Mouse (Mus musculus) stomach, embryonic 14.5 days (tissue): Measurements from ENCODE around the gene Slc9a9. TPM values are rescaled to one million over a fixed set of nuclear protein-coding genes. Genes with fewer than 3 reads are reported as not detected.
A peak's percentile ranks its signal among the peaks of the same experiment; 100 is the strongest.

Source experiments
- ATAC-seq: fragments of 200-750 bp; cut with Nextera tagmentation; 2 replicates; pipeline ENCODE4 v1.8.0; 2017; ENCODE audit warnings: low read depth, moderate TSS enrichment; ENCODE audit not compliant: insufficient number of reproducible peaks, insufficient read depth, low FRiP score
- H3K27ac ChIP-seq: fragments of 300-500 bp; sonication (generic); 2 replicates; pipeline ENCODE4 v1.5.1; 2014; ENCODE audit warnings: mild to moderate bottlenecking, low read length, moderate library complexity, mixed read lengths
- H3K27me3 ChIP-seq: fragments of 300-500 bp; sonication (generic); 2 replicates; pipeline ENCODE4 v1.6.1; 2014; ENCODE audit warnings: low read length, control low read depth, mixed read lengths; ENCODE audit not compliant: control insufficient read depth, insufficient read depth
- H3K36me3 ChIP-seq: fragments of 300-500 bp; sonication (generic); 2 replicates; pipeline ENCODE4 v1.6.1; 2014; ENCODE audit warnings: mild to moderate bottlenecking, control low read depth, low read length, moderate library complexity, mixed read lengths; ENCODE audit not compliant: control insufficient read depth, insufficient read depth
- H3K4me1 ChIP-seq: fragments of 300-500 bp; sonication (generic); 2 replicates; pipeline ENCODE4 v1.6.1; 2014; ENCODE audit warnings: low read length, control low read depth, mixed read lengths; ENCODE audit not compliant: control insufficient read depth, insufficient read depth
- H3K4me2 ChIP-seq: fragments of 300-500 bp; sonication (generic); replicated peaks from 2 replicates; pipeline ENCODE4 v1.6.1; 2014; ENCODE audit warnings: low read depth, low read length, control low read depth
- H3K4me3 ChIP-seq: fragments of 300-500 bp; sonication (generic); 2 replicates; pipeline ENCODE4 v1.5.1; 2014; ENCODE audit warnings: low read depth, low read length, control low read depth
- H3K9ac ChIP-seq: fragments of 300-500 bp; sonication (generic); replicated peaks from 2 replicates; pipeline ENCODE4 v1.6.1; 2014; ENCODE audit warnings: low read depth, mild to moderate bottlenecking, control low read depth, low read length, moderate library complexity, mixed read lengths
- H3K9me3 ChIP-seq: fragments of 300-500 bp; sonication (generic); 2 replicates; pipeline ENCODE4 v1.6.1; 2016; ENCODE audit warnings: low read depth, low read length, control low read depth; ENCODE audit not compliant: control insufficient read depth
- WGBS: fragments of 180-500 bp; shearing (Covaris S2); extraction: QIAGEN DNeasy Blood & Tissue Kit; methylation state at CpG from one replicate; pipeline ENCODE4 v1.1.7; 2014; 5-methylcytosine and 5-hydroxymethylcytosine counted together
- polyA plus RNA-seq: library from polyadenylated mRNA; unstranded; fragments of >200 nt; fragmentation: Nextera tagmentation; extraction: Ambion mirVana; gene quantifications from 2 replicates; pipeline ENCODE4 v1.2.1, GENCODE M21; 2014

The Slc9a9 gene
- polyA plus RNA-seq, 1 experiment from 2014 or later, result 4.2 TPM

DNA sequence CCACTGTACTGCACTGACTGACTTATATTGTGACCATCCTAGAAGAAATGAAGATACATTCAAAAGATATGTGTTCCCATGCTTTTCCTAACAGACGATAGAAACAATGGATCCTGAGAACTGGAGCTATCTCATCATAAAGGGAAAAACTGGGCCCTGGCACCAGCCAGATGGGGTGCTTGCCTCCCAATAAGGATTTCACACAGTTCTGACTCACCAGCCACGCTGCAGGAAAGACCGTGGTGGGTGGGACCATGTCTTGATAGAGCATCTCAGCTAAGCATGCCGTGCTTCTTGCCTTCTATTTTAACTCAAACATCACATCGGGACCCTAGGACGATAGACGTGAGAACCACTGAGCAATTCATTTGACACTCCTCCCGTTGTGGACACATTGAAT is 60.7 kb downstream of the Slc9a9 start:
- Histone ChIP-seq H3K4me2 (no peak overlapping the region), H3K27ac (no peak overlapping the region), H3K4me3 (no peak overlapping the region), H3K9ac (no peak overlapping the region), H3K36me3 (no peaks in the 10 kb centered on the region), H3K4me1 (no peaks in the 10 kb centered on the region), H3K27me3 (no peaks in the 10 kb centered on the region), H3K9me3 (no peaks in the 10 kb centered on the region)
- 90% methylated on average over 8 of the region's 8 CpGs for WGBS
- no peak for ATAC-seq

DNA sequence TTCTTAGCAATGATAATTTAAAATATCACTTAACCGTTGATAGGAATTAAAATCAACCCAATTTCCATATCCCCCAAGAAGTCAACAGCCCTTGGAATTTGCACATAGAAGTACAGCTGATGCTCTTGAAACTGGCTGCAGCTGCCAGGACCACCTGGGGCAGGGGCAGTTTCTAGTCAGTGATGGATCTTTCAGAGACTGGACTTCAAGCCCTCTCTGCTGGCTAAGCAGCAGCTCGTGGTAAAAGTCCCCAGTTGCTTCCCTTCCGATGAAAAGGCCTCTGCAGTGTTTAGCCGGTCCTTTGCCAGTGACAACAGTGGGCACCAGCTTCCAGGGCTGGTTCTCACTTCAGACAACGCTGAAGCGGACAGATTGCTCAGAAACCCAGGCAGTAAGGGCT is 62.4 kb downstream of the Slc9a9 start:
- no peak overlapping the region for H3K9ac ChIP-seq
- H3K4me2 ChIP-seq, result no peak overlapping the region
- H3K27ac ChIP-seq, result no peak overlapping the region
- no peaks in the 10 kb centered on the region for H3K4me1 ChIP-seq
- H3K9me3 ChIP-seq, result no peaks in the 10 kb centered on the region
- no peaks in the 10 kb centered on the region for H3K27me3 ChIP-seq
- ATAC-seq, result no peak
- H3K36me3 ChIP-seq, result no peaks in the 10 kb centered on the region
- WGBS, result 70% methylated on average over 6 of the region's 6 CpGs
- no peak overlapping the region for H3K4me3 ChIP-seq

DNA sequence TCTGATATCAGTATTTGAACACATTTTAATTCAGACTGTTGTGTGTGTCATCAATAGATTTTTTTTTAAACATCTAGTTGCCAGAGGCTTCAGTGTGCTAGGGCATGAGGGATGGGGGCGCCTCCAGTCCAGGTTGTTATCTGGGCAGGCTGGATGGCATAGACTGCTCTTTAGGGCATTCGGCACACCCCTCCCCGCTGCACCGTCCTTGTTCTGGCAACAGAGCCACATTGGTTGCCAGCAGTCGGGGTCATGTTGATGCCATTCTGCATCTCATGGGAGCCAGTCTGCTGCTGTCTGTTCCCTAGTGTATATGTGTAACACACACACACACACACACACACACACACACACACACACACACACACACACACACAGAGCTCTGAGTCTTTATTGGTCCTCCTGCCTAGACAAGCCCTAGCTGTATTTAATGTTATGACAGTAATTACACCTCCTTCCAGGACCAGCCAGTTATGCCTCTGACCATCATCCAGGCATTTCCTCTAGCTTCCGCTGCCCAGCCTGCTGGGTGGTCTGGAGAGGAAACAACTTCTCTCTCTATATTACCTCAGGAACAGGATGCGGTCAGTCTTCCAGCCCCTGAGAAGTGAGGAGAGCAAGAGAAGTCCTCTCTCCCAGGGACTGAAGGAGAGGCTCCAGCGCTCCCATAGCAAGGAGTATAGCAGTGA is 63.0 kb downstream of the Slc9a9 start:
- Histone ChIP-seq H3K4me1 (no peaks in the 10 kb centered on the region), H3K36me3 (no peaks in the 10 kb centered on the region), H3K9me3 (no peaks in the 10 kb centered on the region), H3K27me3 (no peaks in the 10 kb centered on the region), H3K9ac (no peak overlapping the region), H3K27ac (no peak overlapping the region), H3K4me2 (no peak overlapping the region), H3K4me3 (no peak overlapping the region)
- peak; percentile 33; the same call in 1 of the 2 replicates for ATAC-seq
- 59% methylated on average over 8 of the region's 8 CpGs for WGBS

DNA sequence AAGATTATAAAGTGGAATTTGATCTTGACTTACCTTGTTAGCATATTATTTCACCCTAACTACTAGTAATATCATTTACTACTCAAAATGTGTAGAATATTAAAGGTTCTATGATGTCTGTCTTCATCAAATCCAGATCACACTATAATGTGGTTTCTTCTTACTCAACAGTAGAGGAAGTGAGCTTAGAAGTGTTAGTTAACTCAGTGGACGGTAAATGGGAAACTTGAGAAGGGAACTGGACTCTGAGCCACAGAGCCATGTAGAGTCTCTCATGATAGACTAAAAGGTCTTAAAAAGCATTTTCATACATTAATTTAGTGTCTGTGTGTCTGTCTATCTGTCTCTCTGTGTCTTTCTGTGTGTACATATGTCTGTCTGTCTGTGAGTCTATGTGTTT is 64.6 kb downstream of the Slc9a9 start:
- no peaks in the 10 kb centered on the region for H3K27me3 ChIP-seq
- no peak overlapping the region for H3K27ac ChIP-seq
- WGBS, result 79% methylated on average over 1 of the region's 1 CpGs
- H3K4me2 ChIP-seq, result no peak overlapping the region
- H3K36me3 ChIP-seq, result no peaks in the 10 kb centered on the region
- H3K4me1 ChIP-seq, result no peaks in the 10 kb centered on the region
- no peak for ATAC-seq
- no peak overlapping the region for H3K9ac ChIP-seq
- no peak overlapping the region for H3K4me3 ChIP-seq
- H3K9me3 ChIP-seq, result no peaks in the 10 kb centered on the region

DNA sequence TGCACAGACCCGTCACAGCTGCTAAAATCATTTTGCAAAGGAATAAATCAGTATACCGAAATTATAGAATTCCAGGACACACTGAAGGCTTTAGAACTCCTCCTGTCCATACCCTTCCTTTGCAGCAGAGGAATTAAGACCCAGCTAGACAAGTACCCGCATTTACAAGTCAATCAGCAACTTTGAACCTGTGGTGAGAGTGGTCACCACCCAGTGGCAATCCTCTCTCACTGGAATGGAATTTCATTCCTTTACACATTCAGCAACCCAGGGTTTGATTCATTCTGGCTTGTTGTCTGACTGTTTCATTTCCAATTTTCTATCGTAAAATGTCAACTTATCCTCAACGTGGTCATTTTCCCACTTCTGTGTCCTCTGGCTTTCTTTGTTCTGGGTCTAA is 67.5 kb downstream of the Slc9a9 start:
- H3K36me3 ChIP-seq, result no peaks in the 10 kb centered on the region
- 71% methylated on average over 5 of the region's 5 CpGs for WGBS
- H3K4me2 ChIP-seq, result no peak overlapping the region
- H3K4me1 ChIP-seq, result no peaks in the 10 kb centered on the region
- no peaks in the 10 kb centered on the region for H3K9me3 ChIP-seq
- H3K4me3 ChIP-seq, result no peak overlapping the region
- H3K27ac ChIP-seq, result no peak overlapping the region
- no peak for ATAC-seq
- no peaks in the 10 kb centered on the region for H3K27me3 ChIP-seq
- no peak overlapping the region for H3K9ac ChIP-seq

DNA sequence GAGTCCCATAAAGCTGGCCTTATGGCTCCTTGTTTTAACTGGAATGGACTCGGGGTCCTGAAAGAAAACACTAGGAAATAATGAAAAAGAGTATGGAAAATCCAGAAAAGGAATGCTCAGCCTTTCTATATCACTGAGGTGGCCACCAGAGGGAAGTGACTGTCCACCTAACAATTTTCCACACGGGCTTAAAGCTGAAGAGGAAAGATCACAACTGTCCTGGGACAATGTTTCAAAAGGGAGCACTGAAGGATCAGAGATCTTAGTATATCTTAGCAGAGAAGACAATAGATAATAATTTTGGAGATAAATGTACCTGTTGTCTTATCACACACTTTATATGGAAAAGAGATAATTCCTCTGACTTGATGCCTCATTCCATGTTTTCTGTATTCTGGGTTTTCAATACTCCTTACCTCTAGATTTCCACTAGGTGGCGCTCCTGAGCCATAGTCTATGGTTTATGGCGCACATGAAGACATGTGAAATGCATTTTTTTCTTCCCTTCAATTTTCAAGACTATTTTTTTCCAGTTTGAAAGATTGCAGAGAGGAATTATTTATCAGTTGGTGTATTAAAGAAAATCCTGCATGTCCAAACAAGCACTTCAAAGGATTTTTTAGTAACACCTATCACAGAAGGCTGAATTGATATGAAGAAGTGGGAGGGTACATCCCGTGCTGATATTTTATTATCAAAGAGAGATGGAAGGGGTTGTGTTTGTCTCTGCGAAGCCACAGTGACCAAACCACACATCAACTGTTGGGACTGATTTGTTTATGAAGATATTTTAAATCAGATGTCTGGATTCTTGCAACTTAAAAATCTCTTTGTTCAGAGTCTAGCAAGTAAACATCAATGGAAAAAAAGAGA is 69.1 kb downstream of the Slc9a9 start:
- Histone ChIP-seq H3K27ac (no peak overlapping the region), H3K4me1 (no peaks in the 10 kb centered on the region), H3K4me2 (no peak overlapping the region), H3K36me3 (no peaks in the 10 kb centered on the region), H3K27me3 (no peaks in the 10 kb centered on the region), H3K4me3 (no peak overlapping the region), H3K9me3 (no peaks in the 10 kb centered on the region), H3K9ac (no peak overlapping the region)
- 40% methylated on average over 6 of the region's 6 CpGs for WGBS
- ATAC-seq, result no peak

DNA sequence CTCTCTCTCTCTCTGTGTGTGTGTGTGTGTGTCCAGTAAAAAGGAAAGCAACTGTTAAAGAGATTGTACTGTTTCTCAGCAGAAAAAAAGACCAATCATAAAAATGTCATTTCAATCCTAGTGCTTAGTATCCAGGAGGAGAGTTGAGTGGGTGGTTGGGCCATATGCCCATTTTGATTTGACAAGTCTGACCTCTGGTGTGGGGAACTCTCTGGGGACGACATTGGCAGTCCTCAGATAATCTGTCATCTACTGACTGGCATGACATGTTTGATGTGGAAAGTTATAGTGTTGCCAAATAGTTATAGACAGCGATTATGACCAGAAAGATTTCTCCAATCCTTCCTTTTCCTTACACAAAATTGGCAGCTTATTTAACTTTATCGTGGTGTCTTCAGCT is 71.1 kb downstream of the Slc9a9 start:
- Histone ChIP-seq H3K27ac (no peak overlapping the region), H3K36me3 (no peaks in the 10 kb centered on the region), H3K4me2 (no peak overlapping the region), H3K27me3 (no peaks in the 10 kb centered on the region), H3K4me1 (no peaks in the 10 kb centered on the region), H3K9ac (no peak overlapping the region), H3K4me3 (no peak overlapping the region), H3K9me3 (no peaks in the 10 kb centered on the region)
- no peak for ATAC-seq
- WGBS, result 74% methylated on average over 3 of the region's 3 CpGs

DNA sequence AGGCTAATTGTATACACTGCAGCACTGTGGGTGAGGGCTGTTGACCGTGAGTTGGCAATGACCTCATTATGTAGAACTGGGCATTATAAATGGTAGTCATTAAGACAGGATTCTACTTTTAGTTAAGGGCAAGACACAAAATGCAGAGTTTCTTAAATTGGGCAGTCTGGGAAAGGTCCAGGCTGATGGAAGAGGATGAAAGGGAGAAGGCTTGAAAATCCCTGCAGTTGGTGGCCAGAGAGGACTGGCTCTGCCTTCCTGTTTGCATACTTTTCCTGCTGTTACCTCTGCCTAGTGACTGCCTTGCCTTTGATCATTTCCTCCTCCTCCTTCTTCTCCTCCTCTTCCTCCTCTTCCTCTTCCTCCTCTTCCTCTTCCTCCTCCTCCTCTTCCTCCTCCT is 73.6 kb downstream of the Slc9a9 start:
- no peak overlapping the region for H3K9ac ChIP-seq
- no peak overlapping the region for H3K4me3 ChIP-seq
- ATAC-seq, result no peak
- H3K27me3 ChIP-seq, result no peaks in the 10 kb centered on the region
- no peaks in the 10 kb centered on the region for H3K36me3 ChIP-seq
- H3K27ac ChIP-seq, result no peak overlapping the region
- H3K9me3 ChIP-seq, result no peaks in the 10 kb centered on the region
- H3K4me2 ChIP-seq, result no peak overlapping the region
- 87% methylated on average over 1 of the region's 1 CpGs for WGBS
- no peaks in the 10 kb centered on the region for H3K4me1 ChIP-seq
